Mouse (Mus musculus) erythroblast, adult 5-6 weeks (primary cell): ENCODE measurements around the gene Dnajb9. TPM values are rescaled to one million over a fixed set of nuclear protein-coding genes. Genes with fewer than 3 reads are reported as not detected.

Source experiments
- total RNA-seq, 2 experiments: library from RNA; stranded (forward) in 1 of 2; stranded (reverse) in 1 of 2; fragments of 150-400 nt in 1 of 2; fragments of 200-764, 138-1000 nt in 1 of 2; gene quantifications; 2 replicates each; pipeline versions ENCODE4 v1.2.3 to v1.2.4; 2015 to 2017; ENCODE audit warnings: low replicate concordance in 2 of 2

The Dnajb9 gene
- total RNA-seq, 2 experiments from 2014 or later, result 11.9 to 26.3 TPM

Other genes with a start within 250 kb of the Dnajb9 start
- 89.2 and 118 TPM in 2 replicates for gene Pnpla8, start 11.0 kb upstream of the Dnajb9 start, total RNA-seq (2015; ENCODE audit: low replicate concordance)
- gene Pnpla8, start 11.0 kb upstream of the Dnajb9 start, total RNA-seq (2017; ENCODE audit: low replicate concordance), result 97.7 and 114 TPM in 2 replicates
- not detected in 2 replicates for gene Nrcam, start 118.6 kb upstream of the Dnajb9 start, total RNA-seq (2015; ENCODE audit: low replicate concordance)
- gene Nrcam, start 118.6 kb upstream of the Dnajb9 start, total RNA-seq (2017; ENCODE audit: low replicate concordance), result 0.43 and 0.98 TPM in 2 replicates